Mouse (Mus musculus): Measurements from ENCODE around the gene Tsen15.

- TF ChIP-seq MAX (IDR thresholded peaks at IDR 0.05; ENCODE audit: low read depth) (no peak), POLR2A (IDR thresholded peaks at IDR 0.05; ENCODE audit: insufficient read length, low read depth) (no peak), TCF12 (IDR thresholded peaks at IDR 0.05; ENCODE audit: insufficient read depth, poor library complexity, severe bottlenecking) (no peak), POLR2AphosphoS2 (IDR thresholded peaks at IDR 0.05; ENCODE audit: insufficient read length, low read depth) (no peak), MYOG (IDR thresholded peaks at IDR 0.05; ENCODE audit: control insufficient read depth in 1 of 3, insufficient read depth in 1 of 3, insufficient read length in 2 of 3, low read depth in 2 of 3) (no peak), CEBPB (IDR thresholded peaks at IDR 0.05; ENCODE audit: insufficient read depth, poor library complexity, severe bottlenecking) (no peak), MYOD1 (IDR thresholded peaks at IDR 0.05; ENCODE audit: control insufficient read depth in 1 of 3, insufficient read length in 2 of 3, low read depth in 2 of 3) (no peak), USF1 (IDR thresholded peaks at IDR 0.05; ENCODE audit: low read depth) (no peak), SRF (IDR thresholded peaks at IDR 0.05; ENCODE audit: control insufficient read depth, insufficient read length, low read depth) (no peak), E2F4 (IDR thresholded peaks at IDR 0.05; ENCODE audit: insufficient read depth) (no peak), REST (IDR thresholded peaks at IDR 0.05; ENCODE audit: insufficient read depth, insufficient read length) (no peak), TCF3 (IDR thresholded peaks at IDR 0.05; ENCODE audit: insufficient read length, low read depth) (no peak)
Measured at GRCm38 (mm10) chr1:152368311-152369088, 18.0 kb downstream of the Tsen15 start.
